Mouse (Mus musculus) midbrain, embryonic 15.5 days (tissue): ENCODE measurements around the gene Megf11. TPM values are rescaled to one million over a fixed set of nuclear protein-coding genes. Genes with fewer than 3 reads are reported as not detected.
"Not testable (repeated sequence)": the region's sequence is repeated elsewhere in the genome, so short reads cannot be mapped to it uniquely, and the experiment has no call there.

ENCODE experiments used
- ATAC-seq: fragments of 200-750 bp; cut with Nextera tagmentation; replicated peaks from 2 replicates; pipeline ENCODE4 v1.8.0; 2017; ENCODE audit warnings: moderate TSS enrichment
- H3K27ac ChIP-seq: fragments of 300-500 bp; sonication (generic); 2 replicates; pipeline ENCODE4 v1.5.1; 2015; ENCODE audit warnings: mild to moderate bottlenecking, inconsistent platforms
- H3K27me3 ChIP-seq: fragments of 300-500 bp; sonication (generic); replicated peaks from 2 replicates; pipeline ENCODE4 v1.6.1; 2015; ENCODE audit warnings: inconsistent platforms
- H3K36me3 ChIP-seq: fragments of 300-500 bp; sonication (generic); replicated peaks from 2 replicates; pipeline ENCODE4 v1.6.1; 2015; ENCODE audit warnings: inconsistent platforms
- H3K4me1 ChIP-seq: fragments of 300-500 bp; sonication (generic); 2 replicates; pipeline ENCODE4 v1.6.1; 2015; ENCODE audit warnings: inconsistent platforms
- H3K4me2 ChIP-seq: fragments of 300-500 bp; sonication (generic); 2 replicates; pipeline ENCODE4 v1.6.1; 2015; ENCODE audit warnings: inconsistent platforms, mild to moderate bottlenecking, moderate library complexity
- H3K4me3 ChIP-seq: fragments of 300-500 bp; sonication (generic); 2 replicates; pipeline ENCODE4 v1.5.1; 2015; ENCODE audit warnings: mild to moderate bottlenecking, inconsistent platforms
- H3K9ac ChIP-seq: fragments of 300-500 bp; sonication (generic); 2 replicates; pipeline ENCODE4 v1.6.1; 2015; ENCODE audit warnings: mild to moderate bottlenecking, inconsistent platforms
- H3K9me3 ChIP-seq: fragments of 300-500 bp; sonication (generic); 2 replicates; pipeline ENCODE4 v1.6.1; 2016; ENCODE audit warnings: inconsistent platforms
- WGBS: fragments of 180-500 bp; shearing (Covaris S2); methylation state at CpG from one replicate; pipeline ENCODE4 v1.1.7; 2015; ENCODE audit warnings: mixed read lengths; 5-methylcytosine and 5-hydroxymethylcytosine counted together
- polyA plus RNA-seq: library from polyadenylated mRNA; unstranded; fragments of >200 nt; fragmentation: Nextera tagmentation; extraction: Ambion mirVana; gene quantifications from 2 replicates; pipeline ENCODE4 v1.2.1, GENCODE M21; 2015

Gene Megf11
- polyA plus RNA-seq, 1 experiment from 2014 or later, result 22.4 TPM

- Histone ChIP-seq H3K9me3 (no peaks in the 10 kb centered on the region), H3K27ac (no peak overlapping the region)
- WGBS, result 41% methylated on average over 10 of the region's 10 CpGs
Measured at GRCm38 (mm10) chr9:64654723-64655122, 269.3 kb downstream of the Megf11 start.

DNA sequence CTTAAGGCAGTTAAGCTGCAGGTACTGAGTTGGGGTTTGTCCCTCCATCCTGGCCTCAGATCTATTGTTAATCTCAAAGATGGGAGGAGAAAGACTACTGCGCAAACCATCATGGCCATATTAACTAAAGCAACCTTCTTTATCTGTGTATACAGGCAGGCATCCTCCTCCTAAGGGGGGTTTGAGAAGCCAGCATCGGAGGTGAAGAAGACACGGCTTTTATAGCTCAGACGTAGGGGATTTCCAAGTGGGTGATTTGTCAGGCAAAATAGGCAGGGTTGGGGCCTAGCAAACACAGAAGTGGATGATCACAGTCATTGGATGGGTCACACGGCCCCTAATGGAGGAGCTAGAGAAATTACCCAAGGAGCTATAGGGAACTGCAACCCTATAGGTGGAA lies 271.2 kb downstream of the Megf11 start:
- 90% methylated on average over 5 of the region's 5 CpGs for WGBS
- Histone ChIP-seq H3K4me3 (no peak overlapping the region), H3K9ac (no peak overlapping the region), H3K4me2 (no peak overlapping the region), H3K36me3 (no peaks in the 10 kb centered on the region), H3K27ac (no peak overlapping the region), H3K27me3 (no peaks in the 10 kb centered on the region), H3K9me3 (no peaks in the 10 kb centered on the region), H3K4me1 (peaks cover 17% of the 10 kb centered on the region; the same call in 1 of the 2 replicates)
- no peak for ATAC-seq

More at GRCm38 (mm10) chr9:64654723-64655122, 269.3 kb downstream of the Megf11 start:
- Histone ChIP-seq H3K4me2 (no peak overlapping the region), H3K27me3 (no peaks in the 10 kb centered on the region), H3K4me3 (no peak overlapping the region), H3K9ac (no peak overlapping the region), H3K36me3 (no peaks in the 10 kb centered on the region), H3K4me1 (peaks cover 15% of the 10 kb centered on the region; the same call in 1 of the 2 replicates)
- ATAC-seq, result no peak

- H3K27me3 ChIP-seq, result no peaks in the 10 kb centered on the region
- no peak overlapping the region for H3K27ac ChIP-seq
- peak; percentile 42; the same call in 1 of the 2 replicates for ATAC-seq
- WGBS, result 69% methylated on average over 7 of the region's 7 CpGs
- no peak overlapping the region for H3K4me2 ChIP-seq
- H3K36me3 ChIP-seq, result no peaks in the 10 kb centered on the region
- no peak overlapping the region for H3K4me3 ChIP-seq
- peaks cover 19% of the 10 kb centered on the region; the same call in 1 of the 2 replicates for H3K4me1 ChIP-seq
- H3K9ac ChIP-seq, result no peak overlapping the region
- H3K9me3 ChIP-seq, result no peaks in the 10 kb centered on the region
Measured at GRCm38 (mm10) chr9:64660222-64660621, 274.8 kb downstream of the Megf11 start.

GRCm38 (mm10) chr9:64664612-64665011 lies 279.2 kb downstream of the Megf11 start:
- Histone ChIP-seq H3K27ac (0 out of 2 replicates have a peak overlapping the region, but pooled peaks have one; percentile 18), H3K4me2 (no peak overlapping the region)
- ATAC-seq, result no peak

GRCm38 (mm10) chr9:64666549-64666948 lies 281.1 kb downstream of the Megf11 start:
- no peaks in the 10 kb centered on the region for H3K36me3 ChIP-seq
- H3K27me3 ChIP-seq, result no peaks in the 10 kb centered on the region
- ATAC-seq, result no peak
- H3K4me2 ChIP-seq, result no peak overlapping the region
- WGBS, result 39% methylated on average over 4 of the region's 4 CpGs
- H3K4me1 ChIP-seq, result peaks cover 20% of the 10 kb centered on the region
- no peak overlapping the region for H3K4me3 ChIP-seq
- H3K9ac ChIP-seq, result no peak overlapping the region
- no peak overlapping the region for H3K27ac ChIP-seq
- no peaks in the 10 kb centered on the region for H3K9me3 ChIP-seq

More at GRCm38 (mm10) chr9:64664612-64665011, 279.2 kb downstream of the Megf11 start:
- H3K9me3 ChIP-seq, result no peaks in the 10 kb centered on the region
- H3K4me1 ChIP-seq, result peaks cover 23% of the 10 kb centered on the region
- WGBS, result 0% methylated on average over 1 of the region's 1 CpGs
- no peaks in the 10 kb centered on the region for H3K27me3 ChIP-seq
- no peak overlapping the region for H3K4me3 ChIP-seq
- H3K36me3 ChIP-seq, result no peaks in the 10 kb centered on the region
- no peak overlapping the region for H3K9ac ChIP-seq

- H3K4me1 ChIP-seq, result peaks cover 20% of the 10 kb centered on the region
- H3K27me3 ChIP-seq, result no peaks in the 10 kb centered on the region
- no peak overlapping the region for H3K27ac ChIP-seq
- H3K4me2 ChIP-seq, result no peak overlapping the region
- no peaks in the 10 kb centered on the region for H3K9me3 ChIP-seq
- H3K36me3 ChIP-seq, result no peaks in the 10 kb centered on the region
- WGBS, result 35% methylated on average over 5 of the region's 5 CpGs
- H3K4me3 ChIP-seq, result no peak overlapping the region
- no peak overlapping the region for H3K9ac ChIP-seq
- no peak for ATAC-seq
Measured at GRCm38 (mm10) chr9:64667513-64667912, 282.1 kb downstream of the Megf11 start.

DNA sequence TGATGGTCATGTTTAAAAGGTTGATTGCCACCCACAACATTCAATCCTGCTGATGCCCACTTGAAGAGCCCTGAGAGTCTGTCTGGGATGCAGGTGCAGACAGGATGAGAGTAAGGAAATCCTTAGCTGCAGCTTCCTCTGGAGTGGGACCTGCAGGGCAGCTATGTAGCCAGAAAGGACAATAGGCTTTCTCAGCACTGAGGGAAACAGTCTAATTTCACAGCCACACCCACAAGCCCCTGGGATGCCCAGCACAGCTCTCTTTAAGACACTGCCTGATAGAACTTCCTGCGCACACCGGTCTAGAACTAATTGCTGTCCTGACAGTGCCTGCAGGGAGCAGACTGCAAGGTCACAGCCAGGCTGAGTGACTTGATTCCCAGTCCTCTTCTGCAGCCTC lies 282.6 kb downstream of the Megf11 start:
- Histone ChIP-seq H3K4me3 (no peak overlapping the region), H3K4me2 (no peak overlapping the region), H3K27me3 (no peaks in the 10 kb centered on the region), H3K4me1 (peaks cover 20% of the 10 kb centered on the region), H3K9me3 (no peaks in the 10 kb centered on the region), H3K27ac (no peak overlapping the region), H3K36me3 (no peaks in the 10 kb centered on the region), H3K9ac (no peak overlapping the region)
- 74% methylated on average over 2 of the region's 2 CpGs for WGBS
- no peak for ATAC-seq

DNA sequence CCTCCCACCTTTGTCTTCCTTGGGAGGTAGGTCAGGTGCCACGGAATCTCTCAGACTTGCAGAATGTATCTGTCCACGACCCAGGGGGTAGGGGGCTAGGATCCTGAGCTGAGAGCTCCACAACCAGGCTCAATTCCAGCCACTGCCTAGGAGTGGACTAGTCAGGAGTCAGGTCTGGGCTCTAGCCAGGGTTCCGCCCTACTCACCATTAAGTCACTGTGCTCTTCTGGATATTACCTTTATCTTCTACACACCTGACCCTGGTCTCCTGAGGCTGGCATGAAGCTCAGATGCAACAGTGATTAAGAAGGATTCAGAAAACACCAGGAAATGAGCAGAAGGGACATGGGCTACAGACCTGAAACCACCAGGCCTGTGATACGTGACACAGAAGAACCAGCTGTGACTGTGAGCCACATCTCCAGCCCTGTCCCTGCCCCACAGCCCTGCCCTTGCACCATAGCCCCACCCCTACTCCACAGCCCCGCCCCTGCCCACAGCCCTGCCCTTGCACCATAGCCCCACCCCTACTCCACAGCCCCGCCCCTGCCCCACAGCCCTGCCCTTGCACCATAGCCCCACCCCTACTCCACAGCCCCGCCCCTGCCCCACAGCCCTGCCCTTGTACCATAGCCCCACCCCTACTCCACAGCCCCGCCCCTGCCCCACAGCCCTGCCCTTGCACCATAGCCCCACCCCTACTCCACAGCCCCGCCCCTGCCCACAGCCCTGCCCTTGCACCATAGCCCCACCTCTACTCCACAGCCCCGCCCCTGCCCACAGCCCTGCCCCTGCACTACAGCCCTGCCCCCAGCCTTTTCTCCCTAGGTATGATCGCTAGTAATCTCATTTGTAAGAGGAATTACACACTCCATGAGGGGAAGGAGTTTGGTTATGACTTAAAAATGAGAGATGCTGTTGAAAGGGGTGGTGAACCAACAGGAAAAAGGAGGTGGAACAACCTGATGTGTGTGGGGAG lies 286.2 kb downstream of the Megf11 start:
- not testable (repeated sequence) for H3K27me3 ChIP-seq, H3K4me3 ChIP-seq, H3K9ac ChIP-seq, H3K9me3 ChIP-seq, ATAC-seq, H3K27ac ChIP-seq, H3K36me3 ChIP-seq, H3K4me2 ChIP-seq
- 28% methylated on average over 10 of the region's 11 CpGs for WGBS
- H3K4me1 ChIP-seq, result peaks cover 12% of the 10 kb centered on the region

- Histone ChIP-seq H3K4me3 (no peak overlapping the region), H3K27ac (0 out of 2 replicates have a peak overlapping the region, but pooled peaks have one; percentile 29), H3K9ac (no peak overlapping the region), H3K27me3 (no peaks in the 10 kb centered on the region), H3K9me3 (no peaks in the 10 kb centered on the region), H3K4me2 (no peak overlapping the region), H3K4me1 (peaks cover 18% of the 10 kb centered on the region), H3K36me3 (no peaks in the 10 kb centered on the region)
- 60% methylated on average over 13 of the region's 13 CpGs for WGBS
- no peak for ATAC-seq
Measured at GRCm38 (mm10) chr9:64687122-64688014, 301.9 kb downstream of the Megf11 start.

DNA sequence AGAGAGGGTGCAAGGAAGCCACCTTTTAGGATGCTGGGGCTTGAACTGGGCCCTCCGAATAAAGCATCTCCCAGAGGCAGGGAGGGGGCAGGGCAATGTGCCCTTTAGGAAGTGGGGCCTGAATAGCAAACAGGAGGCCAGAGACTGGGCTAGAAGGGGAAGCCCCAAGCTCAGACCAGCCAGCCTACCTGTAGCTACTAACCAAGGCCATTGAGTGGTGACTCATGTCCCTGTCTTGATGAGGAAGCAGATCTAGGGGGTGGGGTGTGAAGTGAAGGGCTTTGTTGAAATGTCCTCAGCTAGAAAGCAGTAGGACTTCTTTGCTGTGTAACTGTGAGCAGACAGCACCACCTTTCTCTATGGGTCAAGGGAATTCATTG lies 302.6 kb downstream of the Megf11 start:
- WGBS, result 70% methylated on average over 1 of the region's 1 CpGs

DNA sequence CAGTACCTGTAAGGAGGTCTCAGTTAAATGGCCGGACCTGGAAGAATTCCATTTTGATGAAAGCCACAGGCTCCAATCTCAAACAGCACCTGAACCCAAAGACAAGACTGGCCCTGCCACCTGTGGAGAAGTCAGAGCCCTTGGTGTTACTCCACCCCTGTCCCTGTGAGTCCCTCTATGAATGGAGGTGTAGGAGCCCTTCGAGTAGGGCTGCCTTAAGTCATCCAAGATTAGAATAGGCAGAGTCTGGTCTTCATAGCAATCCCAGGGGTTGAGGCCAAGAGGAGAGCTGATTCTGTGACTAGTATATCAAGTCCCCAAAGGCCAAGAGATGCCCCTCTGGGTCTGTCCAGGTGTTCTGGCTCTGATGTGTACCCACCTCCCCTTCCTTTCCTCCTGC lies 305.3 kb downstream of the Megf11 start:
- 90% methylated on average over 2 of the region's 2 CpGs for WGBS
- H3K9ac ChIP-seq, result no peak overlapping the region

More for the DNA sequence above, 302.6 kb downstream of the Megf11 start:
- 0 out of 2 replicates have a peak overlapping the region, but pooled peaks have one; percentile 29 for H3K27ac ChIP-seq
- no peak overlapping the region for H3K4me2 ChIP-seq
- no peaks in the 10 kb centered on the region for H3K27me3 ChIP-seq
- H3K4me3 ChIP-seq, result no peak overlapping the region
- H3K36me3 ChIP-seq, result no peaks in the 10 kb centered on the region
- H3K4me1 ChIP-seq, result peaks cover 18% of the 10 kb centered on the region
- H3K9ac ChIP-seq, result no peak overlapping the region
- H3K9me3 ChIP-seq, result no peaks in the 10 kb centered on the region
- ATAC-seq, result no peak

DNA sequence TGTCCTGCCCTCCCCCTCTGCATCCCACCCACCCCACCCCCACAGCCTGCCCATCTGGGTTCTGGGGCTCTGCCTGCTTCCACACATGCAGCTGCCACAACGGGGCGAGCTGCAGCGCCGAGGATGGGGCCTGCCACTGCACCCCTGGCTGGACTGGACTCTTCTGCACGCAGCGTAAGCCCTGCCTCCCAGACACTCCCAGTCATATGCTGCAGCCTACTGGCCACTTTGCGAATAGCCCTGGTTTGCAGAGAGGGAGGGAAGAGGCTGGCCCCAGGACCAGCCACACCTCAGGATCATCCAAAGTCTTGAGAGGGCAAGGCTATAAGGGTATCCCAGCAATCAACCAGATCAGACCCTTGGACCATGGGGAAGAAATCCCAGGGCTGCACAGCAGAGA lies 305.8 kb downstream of the Megf11 start:
- ATAC-seq, result peak; percentile 89
- H3K4me3 ChIP-seq, result no peak overlapping the region
- H3K36me3 ChIP-seq, result peaks cover 5% of the 10 kb centered on the region; the same call in 1 of the 2 replicates
- H3K4me1 ChIP-seq, result peaks cover 15% of the 10 kb centered on the region
- H3K4me2 ChIP-seq, result 0 out of 2 replicates have a peak overlapping the region, but pooled peaks have one; percentile 9
- no peak overlapping the region for H3K27ac ChIP-seq
- H3K27me3 ChIP-seq, result no peaks in the 10 kb centered on the region
- WGBS, result 3% methylated on average over 7 of the region's 7 CpGs
- H3K9ac ChIP-seq, result 0 out of 2 replicates have a peak overlapping the region, but pooled peaks have one; percentile 12
- H3K9me3 ChIP-seq, result no peaks in the 10 kb centered on the region

More for the DNA sequence above, 305.3 kb downstream of the Megf11 start:
- 0 out of 2 replicates have a peak, but pooled peaks have one; percentile 16 for ATAC-seq
- Histone ChIP-seq H3K4me1 (peaks cover 15% of the 10 kb centered on the region), H3K4me2 (no peak overlapping the region), H3K27ac (no peak overlapping the region), H3K27me3 (no peaks in the 10 kb centered on the region), H3K4me3 (no peak overlapping the region), H3K9me3 (no peaks in the 10 kb centered on the region), H3K36me3 (peaks cover 5% of the 10 kb centered on the region; the same call in 1 of the 2 replicates)
